Mouse (Mus musculus): ENCODE data around the gene Dcaf5.

The Dcaf5 gene

GRCm38 (mm10) chr12:80334162-80334561 lies 102.2 kb downstream of the Dcaf5 start:
- no peak for DNase-seq (ENCODE audit: low spot score)

GRCm38 (mm10) chr12:80331634-80332033 lies 104.8 kb downstream of the Dcaf5 start:
- DNase-seq (ENCODE audit: low spot score), result no peak

DNA sequence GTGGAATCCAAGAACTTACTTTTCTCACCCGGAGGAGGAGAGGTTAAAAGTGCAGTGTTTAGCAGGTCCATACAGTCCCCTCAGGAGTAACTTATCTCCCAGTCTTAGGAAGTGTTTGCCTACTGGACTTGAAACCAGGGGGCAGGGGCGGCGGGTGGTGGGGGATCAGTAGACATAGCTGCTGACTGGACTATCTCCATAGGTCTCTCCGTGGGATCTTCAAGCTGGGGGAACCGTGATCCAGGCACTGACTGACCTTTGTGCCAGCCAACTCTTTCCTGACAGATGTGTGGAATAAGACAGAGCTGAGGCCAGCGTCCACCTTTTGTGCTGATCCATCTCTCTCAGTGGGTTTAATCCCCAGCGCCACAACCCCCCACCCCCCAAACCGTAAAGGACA lies 105.6 kb downstream of the Dcaf5 start:
- DNase-seq (ENCODE audit: low spot score), result no peak

GRCm38 (mm10) chr12:80329641-80330040 lies 106.8 kb downstream of the Dcaf5 start:
- no peak for DNase-seq (ENCODE audit: low spot score)

- no peak for DNase-seq (ENCODE audit: low spot score)
These were observed 110.4 kb downstream of the Dcaf5 start for GRCm38 (mm10) chr12:80326047-80326446.

- no peak for DNase-seq (ENCODE audit: low spot score)
These were observed 111.6 kb downstream of the Dcaf5 start for GRCm38 (mm10) chr12:80324785-80325131.

DNA sequence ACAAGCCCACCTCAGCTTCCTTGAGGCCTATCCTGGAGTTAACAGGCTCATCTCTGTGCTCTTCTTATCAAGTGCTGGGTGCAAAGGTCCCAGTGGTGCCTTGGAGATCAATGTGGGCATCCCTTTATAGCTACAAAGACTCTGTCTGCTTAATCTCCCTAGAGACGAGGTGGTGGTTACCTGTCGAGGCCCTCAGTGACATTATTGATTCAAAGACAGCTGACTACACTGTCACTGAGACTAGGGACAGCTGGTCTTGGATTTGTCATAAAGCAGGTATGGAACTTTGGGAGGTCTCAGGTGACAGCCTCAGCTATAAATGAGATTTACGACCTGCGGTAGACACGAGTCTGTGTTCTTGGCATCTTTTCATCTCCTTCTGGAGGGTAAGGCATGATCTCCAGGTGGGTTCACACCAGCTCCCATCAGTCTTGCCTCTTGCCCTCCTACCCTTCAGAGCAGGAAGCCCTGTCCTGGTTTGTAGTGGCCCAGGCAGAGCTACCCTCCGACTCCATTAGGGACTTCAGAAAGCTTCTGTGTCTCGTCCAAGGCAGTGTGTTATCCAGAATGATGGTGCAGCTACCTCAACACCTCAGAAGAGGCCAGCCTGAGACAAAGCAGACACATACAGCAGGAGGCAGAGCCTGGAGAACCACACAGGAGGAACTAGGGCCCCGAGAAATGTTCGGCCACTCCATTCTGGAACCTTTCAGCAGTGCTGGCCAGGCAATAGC lies 112.2 kb downstream of the Dcaf5 start:
- no peak for DNase-seq (ENCODE audit: low spot score)

- no peak for DNase-seq (ENCODE audit: low spot score)
These were observed 112.9 kb downstream of the Dcaf5 start for GRCm38 (mm10) chr12:80323371-80324050.

DNA sequence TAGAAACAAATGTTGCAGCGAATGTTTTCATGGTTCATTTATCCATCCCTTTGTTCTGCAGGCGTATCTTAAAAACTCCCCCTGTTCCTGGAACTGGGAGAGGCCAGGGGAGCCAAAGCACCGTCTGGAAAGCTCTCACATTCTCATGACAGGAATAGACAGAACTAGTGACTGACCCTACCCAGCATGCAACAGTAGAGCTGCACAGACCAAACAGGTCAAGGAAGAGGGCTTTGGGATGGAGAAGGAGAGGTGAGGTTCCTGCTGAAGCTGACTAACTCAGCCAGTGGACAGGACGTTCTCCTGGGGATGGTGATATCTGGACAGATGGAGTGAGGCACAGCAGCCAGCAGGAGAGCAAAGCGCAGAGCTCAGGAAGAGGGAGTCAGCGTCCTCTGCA lies 113.9 kb downstream of the Dcaf5 start:
- no peak for DNase-seq (ENCODE audit: low spot score)

DNA sequence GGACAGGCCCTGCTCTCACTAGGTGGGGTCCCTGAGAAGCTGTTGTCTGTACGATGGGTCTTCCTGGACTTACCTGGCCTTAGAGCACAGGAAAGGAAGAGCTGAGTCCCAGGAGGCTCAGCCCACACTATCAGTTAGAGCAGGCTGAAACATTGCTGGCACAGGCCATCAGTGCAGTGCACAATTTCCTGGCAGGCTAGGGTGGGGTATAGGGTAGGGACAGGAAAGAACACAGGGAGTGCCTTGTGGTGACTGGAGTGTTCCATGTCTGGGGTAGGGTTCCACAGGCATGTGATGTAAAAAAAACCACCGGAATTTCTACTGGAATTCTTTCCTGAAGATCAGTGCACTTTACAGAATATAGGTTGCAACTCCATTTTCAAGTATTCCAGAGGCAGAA lies 117.3 kb downstream of the Dcaf5 start:
- DNase-seq (ENCODE audit: low spot score), result no peak

- DNase-seq (ENCODE audit: low spot score), result no peak
These were observed 121.1 kb downstream of the Dcaf5 start for GRCm38 (mm10) chr12:80315321-80315720.

DNA sequence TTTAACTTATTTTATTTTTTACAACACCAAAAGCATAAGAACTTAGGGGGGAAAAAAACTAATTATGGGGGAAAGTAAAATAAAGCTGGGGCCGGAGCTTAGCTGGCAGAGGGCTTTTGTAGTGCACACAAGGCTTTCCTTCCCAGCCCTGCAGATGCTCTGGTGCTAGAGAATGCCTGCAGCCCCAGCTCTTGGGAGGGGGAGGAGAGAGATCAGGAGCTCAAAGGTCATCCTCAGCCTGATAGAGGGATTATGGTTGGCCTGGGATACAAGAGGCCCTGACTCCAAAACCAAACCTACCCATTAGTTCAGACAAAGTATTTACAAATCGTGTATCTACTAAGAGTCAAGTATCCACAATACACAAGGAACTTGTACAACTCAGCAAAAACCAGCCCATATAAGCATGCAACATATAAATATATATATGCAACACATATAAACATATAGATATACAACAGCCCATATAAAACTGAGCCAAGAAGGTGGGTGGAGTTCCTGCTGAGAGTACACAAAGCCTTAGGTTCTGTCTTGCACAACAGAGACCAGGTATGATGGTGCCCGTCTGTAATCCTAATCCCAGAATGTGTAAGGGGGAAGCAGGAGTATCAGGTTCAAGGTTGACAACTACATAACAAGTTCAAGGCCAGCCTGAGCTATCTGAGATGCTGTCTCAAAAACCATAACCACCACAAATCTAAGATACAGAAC lies 124.3 kb downstream of the Dcaf5 start:
- no peak for DNase-seq (ENCODE audit: low spot score)

GRCm38 (mm10) chr12:80307556-80307955 lies 128.8 kb downstream of the Dcaf5 start:
- no peak for DNase-seq (ENCODE audit: low spot score)

DNA sequence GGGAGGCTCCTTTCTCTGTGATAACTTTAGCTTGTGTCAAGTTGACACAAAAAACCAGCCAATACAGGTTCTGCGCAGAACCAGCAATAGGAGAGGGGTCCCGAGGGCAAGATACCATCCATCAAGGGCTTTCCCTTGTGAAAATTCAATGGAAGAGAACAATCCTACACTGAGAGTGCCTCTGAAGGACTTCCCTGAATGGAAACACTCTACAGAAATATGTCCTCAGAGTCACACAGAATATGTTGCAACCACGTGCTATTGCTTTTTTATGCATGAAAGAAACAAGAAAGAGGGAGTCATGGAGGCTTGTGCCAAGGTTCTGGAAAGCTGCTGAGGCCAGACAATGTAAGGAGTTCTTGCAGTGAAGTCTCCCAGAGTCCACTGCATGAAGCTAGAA lies 131.9 kb downstream of the Dcaf5 start:
- DNase-seq (ENCODE audit: low spot score), result no peak

GRCm38 (mm10) chr12:80300833-80301456 lies 135.5 kb downstream of the Dcaf5 start:
- peak; percentile 5 for DNase-seq (ENCODE audit: low spot score)

- DNase-seq (ENCODE audit: low spot score), result no peak
These were observed 137.7 kb downstream of the Dcaf5 start for GRCm38 (mm10) chr12:80298714-80299113.

GRCm38 (mm10) chr12:80291895-80292435 lies 144.4 kb downstream of the Dcaf5 start:
- DNase-seq (ENCODE audit: low spot score), result no peak

DNA sequence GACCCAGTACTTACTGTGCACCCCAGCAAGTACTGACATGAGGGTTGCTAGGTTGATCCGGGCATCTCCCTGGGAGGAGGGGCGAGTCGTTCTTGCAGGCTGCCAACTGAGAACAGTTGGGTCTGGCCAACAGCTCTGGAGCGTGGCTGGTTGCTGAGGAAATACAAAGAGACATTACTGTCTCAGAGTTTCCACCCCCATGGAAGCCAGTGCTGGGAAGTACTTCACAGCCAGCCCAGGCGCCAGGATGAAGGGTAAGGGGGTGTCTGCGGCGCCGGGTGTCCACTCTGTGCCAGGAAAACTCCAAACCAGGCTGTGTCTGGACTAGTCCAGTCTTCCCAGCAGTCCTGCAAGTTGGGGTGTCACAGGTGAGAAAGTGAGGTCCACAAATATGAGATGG lies 145.4 kb downstream of the Dcaf5 start:
- no peak for DNase-seq (ENCODE audit: low spot score)

DNA sequence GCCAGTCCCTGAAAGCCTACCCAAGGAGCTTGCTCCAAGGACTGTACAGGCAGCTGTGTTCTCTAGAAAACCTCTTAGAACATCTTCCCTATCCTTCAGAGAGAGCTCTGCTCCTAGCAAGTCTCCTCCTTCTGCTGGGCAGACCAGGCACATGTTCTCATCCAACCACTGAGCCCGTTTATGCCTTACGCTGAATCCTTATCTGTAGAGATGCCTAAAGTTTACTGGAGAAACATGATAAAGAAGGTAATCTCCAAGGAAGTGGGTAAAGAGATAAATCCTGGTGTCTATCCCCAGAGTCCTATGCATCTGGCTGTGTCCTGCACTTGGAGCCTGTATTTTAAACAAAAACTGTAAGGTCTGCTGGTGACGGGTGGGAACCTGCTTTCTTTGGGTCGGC lies 145.9 kb downstream of the Dcaf5 start:
- DNase-seq (ENCODE audit: low spot score), result no peak

DNA sequence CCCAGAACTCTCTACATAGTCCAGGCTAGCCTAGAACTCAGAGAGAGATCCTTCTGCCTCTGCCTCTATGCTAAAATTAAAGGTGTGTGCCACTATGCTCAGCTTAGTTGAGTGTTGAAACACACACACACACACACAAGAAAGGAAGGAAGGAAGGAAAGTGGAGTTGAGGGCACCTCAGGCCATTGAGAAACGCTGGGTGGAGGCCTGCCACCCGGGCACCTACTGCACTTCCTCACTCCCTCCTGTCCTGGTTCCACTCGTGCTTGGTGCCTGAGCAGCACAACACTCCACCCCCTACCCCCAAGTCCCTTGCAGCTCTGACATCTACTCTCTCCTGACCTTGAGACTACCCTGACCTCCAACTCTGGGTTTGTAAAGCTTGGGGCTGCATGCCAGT lies 146.7 kb downstream of the Dcaf5 start:
- no peak for DNase-seq (ENCODE audit: low spot score)

- no peak for DNase-seq (ENCODE audit: low spot score)
These were observed 150.5 kb downstream of the Dcaf5 start for GRCm38 (mm10) chr12:80285890-80286289.
